Mouse (Mus musculus) forebrain, embryonic 14.5 days (tissue): ENCODE data around the gene Ano6. TPM values are rescaled to one million over a fixed set of nuclear protein-coding genes. Genes with fewer than 3 reads are reported as not detected.

ENCODE experiments used
- ATAC-seq: fragments of 200-750 bp; cut with Nextera tagmentation; 2 replicates; pipeline ENCODE4 v1.8.0; 2017; ENCODE audit warnings: mild to moderate bottlenecking, moderate library complexity
- DNase-seq: peaks from one replicate; pipeline ENCODE4 v3.0.0-alpha.2; 2015; ENCODE audit warnings: low spot score
- H3K27ac ChIP-seq: fragments of 300-500 bp; sonication (generic); 2 replicates; pipeline ENCODE4 v1.5.1; 2014; ENCODE audit warnings: low read depth, mild to moderate bottlenecking, control low read depth, low read length, moderate library complexity
- H3K27me3 ChIP-seq: fragments of 300-500 bp; sonication (generic); replicated peaks from 2 replicates; pipeline ENCODE4 v1.6.1; 2014; ENCODE audit warnings: low read length, control low read depth, mixed read lengths; ENCODE audit not compliant: control insufficient read depth, insufficient read depth
- H3K36me3 ChIP-seq: fragments of 300-500 bp; sonication (generic); 2 replicates; pipeline ENCODE4 v1.6.1; 2014; ENCODE audit warnings: low read length, control low read depth; ENCODE audit not compliant: control insufficient read depth, insufficient read depth
- H3K4me1 ChIP-seq: fragments of 300-500 bp; sonication (generic); 2 replicates; pipeline ENCODE4 v1.6.1; 2014; ENCODE audit warnings: antibody characterized with exemption, low read length, control low read depth; ENCODE audit not compliant: control insufficient read depth, insufficient read depth
- H3K4me2 ChIP-seq: fragments of 300-500 bp; sonication (generic); 2 replicates; pipeline ENCODE4 v1.6.1; 2014; ENCODE audit warnings: mild to moderate bottlenecking, control low read depth, low read length
- H3K4me3 ChIP-seq: fragments of 300-500 bp; sonication (generic); 2 replicates; pipeline ENCODE4 v1.5.1; 2014; ENCODE audit warnings: low read depth, low read length, control low read depth
- H3K9ac ChIP-seq: fragments of 300-500 bp; sonication (generic); 2 replicates; pipeline ENCODE4 v1.6.1; 2014; ENCODE audit warnings: mild to moderate bottlenecking, low read length, control low read depth, moderate library complexity
- H3K9me3 ChIP-seq: fragments of 300-500 bp; sonication (generic); replicated peaks from 2 replicates; pipeline ENCODE4 v1.6.1; 2016; ENCODE audit warnings: low read length, control low read depth, mixed read lengths; ENCODE audit not compliant: control insufficient read depth
- WGBS: fragments of 180-500 bp; shearing (Covaris S2); extraction: QIAGEN DNeasy Blood & Tissue Kit; methylation state at CpG from one replicate; pipeline ENCODE4 v1.1.7; 2014; 5-methylcytosine and 5-hydroxymethylcytosine counted together
- polyA plus RNA-seq: library from polyadenylated mRNA; unstranded; fragments of >200 nt; fragmentation: Nextera tagmentation; extraction: Ambion mirVana; gene quantifications from 2 replicates; pipeline ENCODE4 v1.2.1, GENCODE M21; 2014

Ano6 gene
- polyA plus RNA-seq, 1 experiment from 2014 or later, result 14.6 TPM

DNA sequence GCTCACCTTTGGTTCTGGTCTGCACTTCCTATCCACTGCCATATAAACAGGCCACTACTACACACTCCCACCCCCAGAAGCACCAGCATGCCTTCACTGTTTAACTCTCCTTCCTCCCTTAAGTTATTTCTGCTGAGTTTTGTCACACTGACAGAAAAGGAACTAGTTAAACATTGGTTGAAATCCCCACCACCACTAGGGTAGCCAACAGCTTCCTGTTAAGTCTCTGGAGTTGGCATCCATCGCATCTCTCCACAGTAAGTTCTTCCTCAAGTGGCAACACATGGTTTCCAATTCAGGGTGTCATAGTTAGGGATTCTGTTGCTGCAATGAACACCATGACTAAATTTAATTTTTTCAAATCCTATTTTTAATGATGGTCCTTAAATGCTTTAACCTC lies 116.2 kb downstream of the Ano6 start:
- Histone ChIP-seq H3K36me3 (no peaks in the 10 kb centered on the region), H3K4me3 (no peak overlapping the region), H3K4me1 (no peaks in the 10 kb centered on the region), H3K9me3 (no peaks in the 10 kb centered on the region), H3K27ac (no peak overlapping the region), H3K4me2 (no peak overlapping the region), H3K9ac (no peak overlapping the region), H3K27me3 (no peaks in the 10 kb centered on the region)
- WGBS, result 93% methylated on average over 1 of the region's 1 CpGs
- no peak for DNase-seq
- ATAC-seq, result no peak

GRCm38 (mm10) chr15:95907337-95907736 lies 116.7 kb downstream of the Ano6 start:
- Histone ChIP-seq H3K9ac (no peak overlapping the region), H3K4me3 (no peak overlapping the region), H3K9me3 (no peaks in the 10 kb centered on the region), H3K36me3 (no peaks in the 10 kb centered on the region), H3K4me1 (no peaks in the 10 kb centered on the region), H3K27me3 (no peaks in the 10 kb centered on the region), H3K4me2 (no peak overlapping the region), H3K27ac (no peak overlapping the region)
- peak; percentile 18; the same call in 1 of the 2 replicates for ATAC-seq
- WGBS, result 78% methylated on average over 10 of the region's 10 CpGs
- DNase-seq, result peak; percentile 46

DNA sequence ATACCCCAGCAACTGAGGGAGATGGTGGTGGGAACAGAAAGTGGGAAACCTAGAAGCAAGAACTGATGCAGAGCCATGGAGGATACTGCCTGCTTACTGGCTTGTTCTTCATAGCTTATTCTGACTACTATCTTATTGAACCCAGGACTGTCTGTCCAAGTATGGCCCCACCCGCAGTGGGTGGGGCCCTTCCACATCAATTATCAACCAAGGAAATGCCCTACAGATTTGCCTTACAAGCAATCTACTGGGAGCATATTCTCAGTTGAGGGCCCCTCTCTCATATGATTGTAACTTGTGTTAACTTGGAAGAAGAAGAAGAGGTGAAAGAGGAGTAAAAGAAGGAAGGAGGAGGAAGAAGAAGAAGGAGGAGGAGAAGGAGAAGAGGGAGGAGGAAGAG lies 117.3 kb downstream of the Ano6 start:
- Histone ChIP-seq H3K4me3 (no peak overlapping the region), H3K4me2 (no peak overlapping the region), H3K27me3 (no peaks in the 10 kb centered on the region), H3K9me3 (no peaks in the 10 kb centered on the region), H3K9ac (no peak overlapping the region), H3K27ac (no peak overlapping the region), H3K36me3 (no peaks in the 10 kb centered on the region), H3K4me1 (no peaks in the 10 kb centered on the region)
- no peak for DNase-seq
- no peak for ATAC-seq
- 100% methylated on average over 1 of the region's 1 CpGs for WGBS

GRCm38 (mm10) chr15:95910099-95910780 lies 119.6 kb downstream of the Ano6 start:
- Histone ChIP-seq H3K4me3 (no peak overlapping the region), H3K4me1 (no peaks in the 10 kb centered on the region), H3K27me3 (no peaks in the 10 kb centered on the region), H3K4me2 (no peak overlapping the region), H3K9ac (no peak overlapping the region), H3K36me3 (0 out of 2 replicates have a peak, but pooled peaks cover 3% of the 10 kb centered on the region), H3K27ac (no peak overlapping the region), H3K9me3 (no peaks in the 10 kb centered on the region)
- ATAC-seq (no peak), DNase-seq (no peak)
- 65% methylated on average over 3 of the region's 3 CpGs for WGBS

- 93% methylated on average over 3 of the region's 3 CpGs for WGBS
- H3K9ac ChIP-seq, result no peak overlapping the region
- no peak for DNase-seq
- no peaks in the 10 kb centered on the region for H3K27me3 ChIP-seq
- H3K4me1 ChIP-seq, result no peaks in the 10 kb centered on the region
- no peak overlapping the region for H3K27ac ChIP-seq
- no peaks in the 10 kb centered on the region for H3K9me3 ChIP-seq
- H3K36me3 ChIP-seq, result peaks cover 6% of the 10 kb centered on the region; the same call in 1 of the 2 replicates
- no peak overlapping the region for H3K4me2 ChIP-seq
- H3K4me3 ChIP-seq, result no peak overlapping the region
- ATAC-seq, result no peak
Observed at GRCm38 (mm10) chr15:95914963-95915362, 124.3 kb downstream of the Ano6 start.

DNA sequence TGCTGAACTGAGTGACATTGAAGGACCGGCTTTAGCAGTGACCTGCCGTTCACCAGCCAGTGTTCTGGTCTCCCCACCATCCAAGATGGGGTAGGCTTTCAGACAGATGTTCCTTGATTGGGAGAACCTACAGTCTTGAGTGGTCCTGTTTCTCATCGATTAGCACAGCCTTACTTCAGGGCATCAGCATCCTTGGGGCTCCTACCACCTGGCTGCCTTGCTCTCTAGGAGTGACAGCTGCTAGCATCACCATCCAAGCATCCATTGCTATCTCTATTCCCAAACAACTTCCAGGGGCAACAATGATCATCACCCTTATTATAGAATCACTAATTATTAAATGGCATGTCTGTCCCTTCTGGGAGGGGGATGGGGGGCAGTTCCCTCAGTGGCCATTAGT lies 124.8 kb downstream of the Ano6 start:
- 94% methylated on average over 3 of the region's 3 CpGs for WGBS
- no peak for DNase-seq
- no peak overlapping the region for H3K4me2 ChIP-seq
- no peak overlapping the region for H3K27ac ChIP-seq
- no peaks in the 10 kb centered on the region for H3K9me3 ChIP-seq
- no peaks in the 10 kb centered on the region for H3K4me1 ChIP-seq
- H3K27me3 ChIP-seq, result no peaks in the 10 kb centered on the region
- H3K36me3 ChIP-seq, result peaks cover 6% of the 10 kb centered on the region; the same call in 1 of the 2 replicates
- H3K9ac ChIP-seq, result no peak overlapping the region
- H3K4me3 ChIP-seq, result no peak overlapping the region
- no peak for ATAC-seq

DNA sequence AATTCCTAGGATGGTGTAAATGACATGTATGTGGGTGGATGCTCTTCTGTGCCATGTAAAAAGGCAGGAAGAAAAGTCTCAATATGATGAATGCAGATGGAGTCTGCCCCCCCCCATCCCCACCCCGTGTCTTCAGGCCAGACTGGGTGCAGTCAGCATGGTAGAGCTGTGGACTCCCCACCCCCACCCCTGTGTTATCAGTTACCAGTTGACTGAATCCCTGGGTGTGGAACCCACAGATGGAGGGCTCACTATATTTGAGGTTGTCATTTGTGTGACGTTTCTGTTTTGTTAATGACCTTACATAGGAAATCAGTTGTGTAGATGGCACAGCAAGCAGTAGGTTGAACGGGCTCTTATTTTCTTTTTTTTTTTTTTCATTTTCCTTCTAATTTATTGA lies 126.7 kb downstream of the Ano6 start:
- ATAC-seq, result no peak
- 88% methylated on average over 3 of the region's 3 CpGs for WGBS
- no peaks in the 10 kb centered on the region for H3K27me3 ChIP-seq
- no peak overlapping the region for H3K27ac ChIP-seq
- H3K4me3 ChIP-seq, result no peak overlapping the region
- no peak for DNase-seq
- peaks cover 10% of the 10 kb centered on the region; the same call in 1 of the 2 replicates for H3K36me3 ChIP-seq
- no peaks in the 10 kb centered on the region for H3K9me3 ChIP-seq
- H3K9ac ChIP-seq, result no peak overlapping the region
- no peaks in the 10 kb centered on the region for H3K4me1 ChIP-seq
- H3K4me2 ChIP-seq, result no peak overlapping the region

DNA sequence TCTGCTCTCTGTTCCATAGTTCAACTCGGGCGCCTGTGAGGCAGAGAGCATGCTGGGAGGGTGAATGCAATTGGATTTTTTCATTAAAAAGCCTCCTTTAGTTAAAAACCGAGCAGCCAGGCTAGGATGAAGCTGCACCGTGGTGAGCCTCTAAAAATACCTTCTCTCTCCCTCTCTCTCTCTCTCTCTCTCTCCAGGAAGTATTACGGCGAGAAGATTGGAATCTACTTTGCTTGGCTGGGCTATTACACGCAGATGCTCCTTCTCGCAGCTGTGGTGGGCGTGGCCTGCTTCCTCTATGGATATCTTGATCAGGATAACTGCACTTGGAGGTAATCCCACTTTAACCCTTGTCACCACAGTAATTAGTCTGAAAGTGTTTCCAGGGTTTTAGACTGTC lies 129.4 kb downstream of the Ano6 start:
- Histone ChIP-seq H3K4me1 (no peaks in the 10 kb centered on the region), H3K36me3 (peaks cover 7% of the 10 kb centered on the region; the same call in 1 of the 2 replicates), H3K4me2 (no peak overlapping the region), H3K4me3 (no peak overlapping the region), H3K27ac (peak overlapping the region; percentile 40; the same call in 1 of the 2 replicates), H3K27me3 (no peaks in the 10 kb centered on the region), H3K9ac (no peak overlapping the region), H3K9me3 (no peaks in the 10 kb centered on the region)
- DNase-seq, result peak; percentile 74
- WGBS, result 53% methylated on average over 9 of the region's 9 CpGs
- ATAC-seq, result peak; percentile 62; the same call in 1 of the 2 replicates

- Histone ChIP-seq H3K27me3 (no peaks in the 10 kb centered on the region), H3K27ac (no peak overlapping the region), H3K9me3 (no peaks in the 10 kb centered on the region), H3K4me2 (no peak overlapping the region), H3K36me3 (peaks cover 7% of the 10 kb centered on the region; the same call in 1 of the 2 replicates), H3K9ac (no peak overlapping the region), H3K4me3 (no peak overlapping the region), H3K4me1 (no peaks in the 10 kb centered on the region)
- DNase-seq, result no peak
- WGBS, result 88% methylated on average over 3 of the region's 3 CpGs
- no peak for ATAC-seq
Observed at GRCm38 (mm10) chr15:95921072-95921471, 130.4 kb downstream of the Ano6 start.
